Mouse (Mus musculus) CH12.LX (cell line): ENCODE measurements around the gene Szrd1. TPM values are rescaled to one million over a fixed set of nuclear protein-coding genes. Genes with fewer than 3 reads are reported as not detected.
A peak's percentile ranks its signal among the peaks of the same experiment; 100 is the strongest.

Experiments used
- DNase-seq: peaks from one replicate; pipeline ENCODE4 v3.0.0-alpha.2; 2013; ENCODE audit errors: extremely low read depth
- H3K27ac ChIP-seq: 2 replicates; pipeline ENCODE4 v1.5.1; 2012; ENCODE audit warnings: low read depth, mild to moderate bottlenecking, control low read depth, moderate library complexity; ENCODE audit not compliant: insufficient read depth
- H3K27me3 ChIP-seq: replicated peaks from 2 replicates; pipeline ENCODE3; 2012; ENCODE audit warnings: inconsistent platforms
- H3K36me3 ChIP-seq, 2 experiments: replicated peaks in 1 of 2; 2 replicates each; pipeline versions ENCODE3 to v1.6.1; 2012; ENCODE audit warnings: inconsistent platforms in 1 of 2, low read length in 1 of 2, mild to moderate bottlenecking in 1 of 2, mixed read lengths in 1 of 2, moderate library complexity in 1 of 2; ENCODE audit not compliant: control insufficient read depth in 1 of 2, insufficient read depth in 1 of 2
- H3K4me1 ChIP-seq, 2 experiments: 2 replicates each; pipeline ENCODE4 v1.6.1; 2012; ENCODE audit warnings: inconsistent platforms in 1 of 2, moderate library complexity in 1 of 2; ENCODE audit not compliant: insufficient read depth in 2 of 2, control insufficient read depth in 1 of 2
- H3K4me2 ChIP-seq: 2 replicates; pipeline ENCODE4 v1.6.1; 2012; ENCODE audit warnings: low read depth, mild to moderate bottlenecking, control low read depth; ENCODE audit not compliant: poor library complexity, insufficient read depth, severe bottlenecking
- H3K4me3 ChIP-seq, 3 experiments: fragments of 150-350 bp in 1 of 3; sonication (generic) in 1 of 3; replicated peaks in 1 of 3; 2 replicates each; pipeline versions ENCODE3 to v1.5.1; 2011 to 2012; ENCODE audit warnings: low read depth in 2 of 3, low read length in 2 of 3, mild to moderate bottlenecking in 2 of 3, moderate library complexity in 2 of 3, control low read depth in 1 of 3, improper control_type of control experiment in 1 of 3, inconsistent platforms in 1 of 3, mixed read lengths in 1 of 3; ENCODE audit not compliant: poor library complexity in 1 of 3
- H3K79me2 ChIP-seq: replicated peaks from 2 replicates; pipeline ENCODE4 v1.6.1; 2012; ENCODE audit warnings: mild to moderate bottlenecking, moderate library complexity; ENCODE audit not compliant: control insufficient read depth, poor library complexity, insufficient read depth, severe bottlenecking; ENCODE audit errors: extremely low read depth
- H3K9ac ChIP-seq: 2 replicates; pipeline ENCODE4 v1.6.1; 2012; ENCODE audit warnings: low read depth, mild to moderate bottlenecking, control low read depth, moderate library complexity; ENCODE audit not compliant: insufficient read depth
- H3K9me3 ChIP-seq: replicated peaks from 2 replicates; pipeline ENCODE3; 2012; ENCODE audit warnings: low read length, inconsistent platforms, mixed read lengths
- CHD2 ChIP-seq: IDR thresholded peaks from 2 replicates; pipeline ENCODE4 v1.6.1; 2011; ENCODE audit warnings: low read length, improper control_type of control experiment
- E2F4 ChIP-seq: IDR thresholded peaks from 2 replicates; pipeline ENCODE4 v1.6.1; 2011; ENCODE audit warnings: low read depth, low read length, improper control_type of control experiment; ENCODE audit not compliant: insufficient replicate concordance
- EP300 ChIP-seq: IDR thresholded peaks from 2 replicates; pipeline ENCODE4 v1.6.1; 2011; ENCODE audit warnings: low read length, improper control_type of control experiment
- ETS1 ChIP-seq: conservative IDR thresholded peaks from 2 replicates; pipeline ENCODE4 v1.6.1; 2012; ENCODE audit warnings: low read depth, mild to moderate bottlenecking, inconsistent platforms, low read length, improper control_type of control experiment, moderate library complexity
- HCFC1 ChIP-seq: IDR thresholded peaks from 2 replicates; pipeline ENCODE4 v1.6.1; 2012; ENCODE audit warnings: low read depth, mild to moderate bottlenecking, inconsistent platforms, low read length, improper control_type of control experiment
- IRF4 ChIP-seq: IDR thresholded peaks from 2 replicates; pipeline ENCODE4 v1.6.1; 2014; ENCODE audit warnings: low read depth, mild to moderate bottlenecking, inconsistent platforms, low read length, improper control_type of control experiment
- JUN ChIP-seq: IDR thresholded peaks from 2 replicates; pipeline ENCODE4 v1.6.1; 2011; ENCODE audit warnings: low read depth, mild to moderate bottlenecking, low read length, improper control_type of control experiment, moderate library complexity; ENCODE audit not compliant: insufficient read depth
- KAT2A ChIP-seq: IDR thresholded peaks from 2 replicates; pipeline ENCODE4 v1.6.1; 2012; ENCODE audit warnings: low read length, improper control_type of control experiment, inconsistent platforms; ENCODE audit not compliant: insufficient replicate concordance
- MAX ChIP-seq: IDR thresholded peaks from 2 replicates; pipeline ENCODE4 v1.6.1; 2011; ENCODE audit warnings: low read length, improper control_type of control experiment
- MXI1 ChIP-seq: IDR thresholded peaks from 2 replicates; pipeline ENCODE4 v1.6.1; 2011; ENCODE audit warnings: mild to moderate bottlenecking, low read depth, low read length, improper control_type of control experiment
- MYC ChIP-seq: IDR thresholded peaks from 2 replicates; pipeline ENCODE4 v1.6.1; 2011; ENCODE audit warnings: low read depth, mild to moderate bottlenecking, improper control_type of control experiment, low read length
- NRF1 ChIP-seq: IDR thresholded peaks from 2 replicates; pipeline ENCODE4 v1.6.1; 2014; ENCODE audit warnings: low read depth, mild to moderate bottlenecking, inconsistent platforms, low read length, improper control_type of control experiment, moderate library complexity
- POLR2A ChIP-seq: IDR thresholded peaks from 2 replicates; pipeline ENCODE4 v1.6.1; 2011; ENCODE audit warnings: low read depth, mild to moderate bottlenecking, improper control_type of control experiment, low read length
- RCOR1 ChIP-seq: conservative IDR thresholded peaks from 2 replicates; pipeline ENCODE4 v1.6.1; 2012; ENCODE audit warnings: low read depth, mild to moderate bottlenecking, inconsistent platforms, low read length, improper control_type of control experiment
- SIN3A ChIP-seq: IDR thresholded peaks from 2 replicates; pipeline ENCODE4 v1.6.1; 2012; ENCODE audit warnings: low read length, improper control_type of control experiment, inconsistent platforms
- SMC3 ChIP-seq: IDR thresholded peaks from 2 replicates; pipeline ENCODE4 v1.6.1; 2011; ENCODE audit warnings: low read depth, low read length, improper control_type of control experiment
- USF1 ChIP-seq: IDR thresholded peaks from 2 replicates; pipeline ENCODE4 v1.6.1; 2014; ENCODE audit warnings: low read depth, mild to moderate bottlenecking, inconsistent platforms, low read length, improper control_type of control experiment
- ZC3H11A ChIP-seq: IDR thresholded peaks from 2 replicates; pipeline ENCODE4 v1.6.1; 2012; ENCODE audit warnings: low read depth, mild to moderate bottlenecking, inconsistent platforms, low read length, improper control_type of control experiment
- ZKSCAN1 ChIP-seq: IDR thresholded peaks from 2 replicates; pipeline ENCODE4 v1.6.1; 2012; ENCODE audit warnings: low read depth, inconsistent platforms, low read length, improper control_type of control experiment, borderline replicate concordance
- ZNF384 ChIP-seq: IDR thresholded peaks from 2 replicates; pipeline ENCODE4 v1.6.1; 2012; ENCODE audit warnings: low read depth, low read length, improper control_type of control experiment, inconsistent platforms
- dilution Hi-C: fragments of 300-500 bp; cut with MboI; formaldehyde crosslinking; loops from 2 replicates; pipeline ENCODE4 v1.14.3; 2020; ENCODE audit warnings: low sequenced_read_pairs; ENCODE audit not compliant: extremely low pct_unique_long_range_greater_than_20kb, extremely low pct_ligation_motif_present
- in situ Hi-C: fragments of 300-500 bp; cut with MboI; formaldehyde crosslinking; loops from 3 replicates; pipeline ENCODE4 v1.14.3; 2019; ENCODE audit warnings: low sequenced_read_pairs, low pct_ligation_motif_present, low pct_unique_long_range_greater_than_20kb, mixed read lengths
- polyA plus RNA-seq: library from polyadenylated mRNA; unstranded; fragments of >175 nt; gene quantifications from 2 replicates; pipeline ENCODE4 v1.2.1, GENCODE M21; 2012; ENCODE audit warnings: low read depth; ENCODE audit not compliant: insufficient read length
- total RNA-seq, 2 experiments: library from RNA; depleted of rRNA; stranded (reverse); fragments of 300-350 nt in 1 of 2; fragments of >200 nt in 1 of 2; gene quantifications; 2 replicates each; pipeline ENCODE4 v1.2.3; 2012 to 2014

Gene Szrd1
- total and polyA plus RNA-seq, 3 experiments: 80.9 to 143 (median 82.5) TPM

GRCm38 (mm10) chr4:141076761-141077506, 62.6 kb downstream of the Szrd1 start:
- Histone ChIP-seq H3K4me2 (peak overlapping the region; percentile 95), H3K36me3 (peaks cover 28 to 35% of the 10 kb centered on the region in 2 experiments), H3K4me1 (peaks cover 6 to 21% of the 10 kb centered on the region in 2 experiments; a peak in 3 of 4 replicates), H3K9me3 (peaks cover 11% of the 10 kb centered on the region), H3K4me3 (peak overlapping the region; percentile 76 to 89 (median 84)), H3K27ac (peak overlapping the region; percentile 72; the same call in 1 of the 2 replicates), H3K9ac (peak overlapping the region; percentile 84), H3K27me3 (no peaks in the 10 kb centered on the region), H3K79me2 (peaks cover 28% of the 10 kb centered on the region)
- dilution Hi-C loops: no loop called here
- TF ChIP-seq CHD2: no peak
- no peak for TF ChIP-seq JUN
- no peak for TF ChIP-seq KAT2A
- TF ChIP-seq EP300: peak; percentile 81
- 0 out of 2 replicates have a peak, but pooled peaks have one; percentile 7 for TF ChIP-seq MXI1
- peak; percentile 15; the same call in 1 of the 2 replicates for TF ChIP-seq SIN3A
- TF ChIP-seq HCFC1: no peak
- TF ChIP-seq ZC3H11A: no peak
- no peak for TF ChIP-seq ZKSCAN1
- TF ChIP-seq ZNF384: no peak
- peak; percentile 93 for TF ChIP-seq IRF4
- TF ChIP-seq E2F4: no peak
- TF ChIP-seq MAX: peak; percentile 20; the same call in 1 of the 2 replicates
- 0 out of 2 replicates have a peak, but pooled peaks have one; percentile 13 for TF ChIP-seq POLR2A
- no peak for TF ChIP-seq NRF1
- peak; percentile 83 for DNase-seq
- in situ Hi-C loops: no loop called here

GRCm38 (mm10) chr4:141074109-141074508, 65.5 kb downstream of the Szrd1 start:
- TF ChIP-seq KAT2A (no peak), MYC (no peak), RCOR1 (no peak), JUN (no peak), SMC3 (no peak), USF1 (no peak), ETS1 (no peak), ZNF384 (no peak), IRF4 (no peak), CHD2 (no peak)
- TF ChIP-seq, all 38 proteins: peak for 0
- in situ Hi-C loops: no loop called here
- dilution Hi-C loops: no loop called here
- DNase-seq: no peak
- Histone ChIP-seq H3K79me2 (peaks cover 28% of the 10 kb centered on the region), H3K27ac (no peak overlapping the region), H3K27me3 (no peaks in the 10 kb centered on the region), H3K36me3 (peaks cover 57 to 63% of the 10 kb centered on the region in 2 experiments), H3K4me1 (peaks cover 6 to 24% of the 10 kb centered on the region in 2 experiments; a peak in 3 of 4 replicates), H3K4me2 (no peak overlapping the region), H3K9me3 (no peaks in the 10 kb centered on the region), H3K4me3 (no peak overlapping the region), H3K9ac (no peak overlapping the region)
